ENCODE assay signal across 11 mouse cellular contexts in the genomic region with DNA sequence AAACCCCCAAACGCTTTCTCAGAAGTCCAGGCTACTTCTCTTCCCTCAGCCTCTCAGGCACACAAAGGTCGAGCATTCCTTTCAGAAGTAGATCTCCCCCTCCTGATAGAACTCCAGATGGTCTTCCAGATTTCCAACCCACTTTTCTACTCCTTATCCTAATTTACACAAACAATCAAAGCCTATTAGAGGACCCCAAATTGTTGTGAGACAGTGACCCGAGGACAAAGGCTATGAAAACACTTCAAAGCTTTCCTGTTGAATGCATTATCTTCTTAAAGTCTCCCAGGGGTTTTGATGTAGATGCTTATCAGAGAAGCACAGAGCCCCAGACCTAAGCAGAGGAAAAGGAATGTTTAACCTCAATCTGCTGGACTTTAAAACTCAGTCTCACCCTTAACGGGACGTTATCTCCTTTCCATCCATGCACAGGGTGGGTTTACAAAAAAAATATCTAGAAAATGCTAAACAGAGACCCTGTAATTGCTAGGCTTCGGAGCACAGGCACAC.
A peak's percentile ranks its signal among the peaks of the same experiment; 100 is the strongest.
DNase-seq lines count a peak whose midpoint lies in the region; ATAC-seq and TF ChIP-seq lines count a peak whose summit lies in the region.
"Had no signal": no experiment of that assay in that cellular context is flagged by ENCODE, and none has a peak within 500 bp of the region (broad histone marks: within the 10 kb centered on the region; RNA-seq: fewer than 3 reads in every experiment).

No protein-coding gene starts in this region.

- no peak overlapping the region; the same call in 1 of the 2 replicates for H3K9ac ChIP-seq in heart, embryonic 14.5 days (ENCODE audit: low read length)
- no peak overlapping the region for H3K9ac ChIP-seq in hindbrain, embryonic 12.5 days
- H3K9ac ChIP-seq in midbrain, embryonic 14.5 days (replicated peaks; ENCODE audit: low read length), result no peak overlapping the region

- 10% methylated on average over 6 of the region's 6 CpGs for WGBS in heart, embryonic 14.5 days
- WGBS in embryonic facial prominence, embryonic 10.5 days, result 9% methylated on average over 6 of the region's 6 CpGs
- WGBS in hindbrain, embryonic 12.5 days, result 21% methylated on average over 6 of the region's 6 CpGs
- 5% methylated on average over 6 of the region's 6 CpGs for WGBS in midbrain, embryonic 14.5 days

- no peaks in the 10 kb centered on the region for H3K36me3 ChIP-seq in heart, embryonic 14.5 days (ENCODE audit: control insufficient read depth, insufficient read depth, low read length)
- no peaks in the 10 kb centered on the region for H3K36me3 ChIP-seq in embryonic facial prominence, embryonic 10.5 days (replicated peaks)
- no peaks in the 10 kb centered on the region for H3K36me3 ChIP-seq in hindbrain, embryonic 12.5 days
- no peaks in the 10 kb centered on the region for H3K36me3 ChIP-seq in midbrain, embryonic 14.5 days (ENCODE audit: control insufficient read depth, insufficient read depth, low read length)

- H3K27ac ChIP-seq in heart, embryonic 14.5 days (replicated peaks in 1 of 2; ENCODE audit: control insufficient read depth in 1 of 2, insufficient read depth in 1 of 2, low read depth in 2 of 2, low read length in 2 of 2), result no peak overlapping the region
- H3K27ac ChIP-seq in embryonic facial prominence, embryonic 10.5 days (replicated peaks), result no peak overlapping the region
- no peak overlapping the region for H3K27ac ChIP-seq in hindbrain, embryonic 12.5 days
- H3K27ac ChIP-seq in midbrain, embryonic 14.5 days (replicated peaks; ENCODE audit: low read depth, low read length), result peak overlapping the region; percentile 28
- H3K27ac ChIP-seq in left cerebral cortex, adult 2 months, result no peak overlapping the region

- intact Hi-C loops in left cerebral cortex, adult 2 months (cut with DNase I), result no loop called here

- no peaks in the 10 kb centered on the region for H3K27me3 ChIP-seq in heart, embryonic 14.5 days (ENCODE audit: control insufficient read depth, insufficient read depth, low read length)
- 0 out of 2 replicates have a peak, but pooled peaks cover 3% of the 10 kb centered on the region for H3K27me3 ChIP-seq in embryonic facial prominence, embryonic 10.5 days (replicated peaks; ENCODE audit: low read depth, poor library complexity, severe bottlenecking)
- no peaks in the 10 kb centered on the region for H3K27me3 ChIP-seq in hindbrain, embryonic 12.5 days
- no peaks in the 10 kb centered on the region for H3K27me3 ChIP-seq in midbrain, embryonic 14.5 days (ENCODE audit: control insufficient read depth, insufficient read depth, low read length)

- no peak for ATAC-seq in heart, embryonic 14.5 days (ENCODE audit: insufficient number of reproducible peaks, insufficient read depth, low FRiP score, low read depth)
- ATAC-seq in hindbrain, embryonic 12.5 days (ENCODE audit: low FRiP score), result no peak
- peak; percentile 66; the same call in 1 of the 2 replicates for ATAC-seq in midbrain, embryonic 14.5 days (ENCODE audit: low FRiP score, low TSS enrichment)

- H3K4me2 ChIP-seq in heart, embryonic 14.5 days (ENCODE audit: low read length), result 0 out of 2 replicates have a peak overlapping the region, but pooled peaks have one; percentile 44
- peak overlapping the region; percentile 18; the same call in 1 of the 2 replicates for H3K4me2 ChIP-seq in hindbrain, embryonic 12.5 days (replicated peaks)
- H3K4me2 ChIP-seq in midbrain, embryonic 14.5 days (ENCODE audit: low read length), result peak overlapping the region; percentile 45

- no peak for DNase-seq in heart, adult 8-10 months (ENCODE audit: low spot score)
- peak; percentile 22 for DNase-seq in embryonic facial prominence, embryonic 10.5 days (ENCODE audit: low spot score)
- DNase-seq in midbrain, embryonic 14.5 days, result peak; percentile 37
- DNase-seq in gastrocnemius, postnatal 25 days, result no peak
- no peak for DNase-seq in right cerebral cortex, postnatal 36 days (ENCODE audit: low spot score in 2 of 2)
- DNase-seq in left cerebral cortex, adult 2 months (ENCODE audit: extremely low spot score in 1 of 2, low spot score in 2 of 2), result no peak
- DNase-seq: B cell, adult 2 months; cerebellum, adult 9-10 months; liver had no signal

- no peak overlapping the region for H3K4me3 ChIP-seq in heart, embryonic 14.5 days (ENCODE audit: control insufficient read depth in 1 of 2, insufficient read depth in 1 of 2, low read depth in 1 of 2, low read length in 2 of 2)
- H3K4me3 ChIP-seq in embryonic facial prominence, embryonic 10.5 days, result peak overlapping the region; percentile 4; the same call in 1 of the 2 replicates
- H3K4me3 ChIP-seq in hindbrain, embryonic 12.5 days, result no peak overlapping the region
- H3K4me3 ChIP-seq in midbrain, embryonic 14.5 days (replicated peaks; ENCODE audit: low read depth, low read length), result 0 out of 2 replicates have a peak overlapping the region, but pooled peaks have one; percentile 7
- H3K4me3 ChIP-seq in left cerebral cortex, adult 2 months, result no peak overlapping the region

- TF ChIP-seq CTCF in left cerebral cortex, adult 2 months (IDR thresholded peaks at IDR 0.05), result no peak

- no peaks in the 10 kb centered on the region for H3K9me3 ChIP-seq in heart, embryonic 14.5 days (ENCODE audit: control insufficient read depth, low read length)
- H3K9me3 ChIP-seq in embryonic facial prominence, embryonic 10.5 days, result no peaks in the 10 kb centered on the region
- no peaks in the 10 kb centered on the region for H3K9me3 ChIP-seq in hindbrain, embryonic 12.5 days (replicated peaks)
- no peaks in the 10 kb centered on the region for H3K9me3 ChIP-seq in midbrain, embryonic 14.5 days (ENCODE audit: control insufficient read depth, low read length)

- 0 out of 4 replicates have a peak, but pooled peaks cover 0 to 2% of the 10 kb centered on the region in 2 experiments for H3K4me1 ChIP-seq in heart, embryonic 14.5 days (ENCODE audit: control insufficient read depth in 2 of 2, insufficient read depth in 2 of 2, low read length in 2 of 2)
- H3K4me1 ChIP-seq in embryonic facial prominence, embryonic 10.5 days, result peaks cover 19% of the 10 kb centered on the region
- H3K4me1 ChIP-seq in hindbrain, embryonic 12.5 days, result peaks cover 11% of the 10 kb centered on the region; the same call in 1 of the 2 replicates
- H3K4me1 ChIP-seq in midbrain, embryonic 14.5 days (ENCODE audit: control insufficient read depth, insufficient read depth, low read length), result peaks cover 17% of the 10 kb centered on the region; the same call in 1 of the 2 replicates

Comparison
In these comparisons a context has a peak if more than half of its experiments do, and no peak if none do; other contexts are left out.
1. H3K4me3 ChIP-seq: peak in embryonic facial prominence, embryonic 10.5 days (single experiment) and midbrain, embryonic 14.5 days (single experiment); none in heart, embryonic 14.5 days (0 of 2), hindbrain, embryonic 12.5 days (single experiment) and left cerebral cortex, adult 2 months (single experiment).
2. DNase-seq: peak in embryonic facial prominence, embryonic 10.5 days (single experiment) and midbrain, embryonic 14.5 days (single experiment); none in heart, adult 8-10 months (single experiment), gastrocnemius, postnatal 25 days (single experiment), right cerebral cortex, postnatal 36 days (0 of 2) and left cerebral cortex, adult 2 months (0 of 2).
3. Peak in every context shown above with its lines, with median percentiles within 50 percentile points of each other: H3K4me2 ChIP-seq.